Mouse (Mus musculus) CH12.LX (cell line): ENCODE measurements at regions not wholly inside any gene's neighbourhood (a gene's known extent, or its start where the extent isn't known, plus 50 kb on each side); places are given as distances from the start of the nearest gene placed in this dataset.

Source experiments
- DNase-seq: peaks from one replicate; pipeline ENCODE4 v3.0.0-alpha.2; 2013; ENCODE audit errors: extremely low read depth
- H3K27ac ChIP-seq: 2 replicates; pipeline ENCODE4 v1.5.1; 2012; ENCODE audit warnings: low read depth, mild to moderate bottlenecking, control low read depth, moderate library complexity; ENCODE audit not compliant: insufficient read depth
- H3K27me3 ChIP-seq: replicated peaks from 2 replicates; pipeline ENCODE3; 2012; ENCODE audit warnings: inconsistent platforms
- H3K36me3 ChIP-seq, 2 experiments: replicated peaks in 1 of 2; 2 replicates each; pipeline versions ENCODE3 to v1.6.1; 2012; ENCODE audit warnings: inconsistent platforms in 1 of 2, low read length in 1 of 2, mild to moderate bottlenecking in 1 of 2, mixed read lengths in 1 of 2, moderate library complexity in 1 of 2; ENCODE audit not compliant: control insufficient read depth in 1 of 2, insufficient read depth in 1 of 2
- H3K4me1 ChIP-seq, 2 experiments: 2 replicates each; pipeline ENCODE4 v1.6.1; 2012; ENCODE audit warnings: inconsistent platforms in 1 of 2, moderate library complexity in 1 of 2; ENCODE audit not compliant: insufficient read depth in 2 of 2, control insufficient read depth in 1 of 2
- H3K4me2 ChIP-seq: 2 replicates; pipeline ENCODE4 v1.6.1; 2012; ENCODE audit warnings: low read depth, mild to moderate bottlenecking, control low read depth; ENCODE audit not compliant: poor library complexity, insufficient read depth, severe bottlenecking
- H3K4me3 ChIP-seq, 3 experiments: fragments of 150-350 bp in 1 of 3; sonication (generic) in 1 of 3; replicated peaks in 1 of 3; 2 replicates each; pipeline versions ENCODE3 to v1.5.1; 2011 to 2012; ENCODE audit warnings: low read depth in 2 of 3, low read length in 2 of 3, mild to moderate bottlenecking in 2 of 3, moderate library complexity in 2 of 3, control low read depth in 1 of 3, improper control_type of control experiment in 1 of 3, inconsistent platforms in 1 of 3, mixed read lengths in 1 of 3; ENCODE audit not compliant: poor library complexity in 1 of 3
- H3K79me2 ChIP-seq: replicated peaks from 2 replicates; pipeline ENCODE4 v1.6.1; 2012; ENCODE audit warnings: mild to moderate bottlenecking, moderate library complexity; ENCODE audit not compliant: control insufficient read depth, poor library complexity, insufficient read depth, severe bottlenecking; ENCODE audit errors: extremely low read depth
- H3K9ac ChIP-seq: 2 replicates; pipeline ENCODE4 v1.6.1; 2012; ENCODE audit warnings: low read depth, mild to moderate bottlenecking, control low read depth, moderate library complexity; ENCODE audit not compliant: insufficient read depth
- H3K9me3 ChIP-seq: replicated peaks from 2 replicates; pipeline ENCODE3; 2012; ENCODE audit warnings: low read length, inconsistent platforms, mixed read lengths
- BHLHE40 ChIP-seq: IDR thresholded peaks from 2 replicates; pipeline ENCODE4 v1.6.1; 2011; ENCODE audit warnings: mild to moderate bottlenecking, low read depth, low read length, improper control_type of control experiment
- CHD2 ChIP-seq: IDR thresholded peaks from 2 replicates; pipeline ENCODE4 v1.6.1; 2011; ENCODE audit warnings: low read length, improper control_type of control experiment
- ELF1 ChIP-seq: IDR thresholded peaks from 2 replicates; pipeline ENCODE4 v1.6.1; 2014; ENCODE audit warnings: low read depth, mild to moderate bottlenecking, inconsistent platforms, low read length, improper control_type of control experiment
- EP300 ChIP-seq: IDR thresholded peaks from 2 replicates; pipeline ENCODE4 v1.6.1; 2011; ENCODE audit warnings: low read length, improper control_type of control experiment
- ETS1 ChIP-seq: conservative IDR thresholded peaks from 2 replicates; pipeline ENCODE4 v1.6.1; 2012; ENCODE audit warnings: low read depth, mild to moderate bottlenecking, inconsistent platforms, low read length, improper control_type of control experiment, moderate library complexity
- HCFC1 ChIP-seq: IDR thresholded peaks from 2 replicates; pipeline ENCODE4 v1.6.1; 2012; ENCODE audit warnings: low read depth, mild to moderate bottlenecking, inconsistent platforms, low read length, improper control_type of control experiment
- JUND ChIP-seq: conservative IDR thresholded peaks from 2 replicates; pipeline ENCODE4 v1.6.1; 2011; ENCODE audit warnings: low read depth, low read length, improper control_type of control experiment
- KAT2A ChIP-seq: IDR thresholded peaks from 2 replicates; pipeline ENCODE4 v1.6.1; 2012; ENCODE audit warnings: low read length, improper control_type of control experiment, inconsistent platforms; ENCODE audit not compliant: insufficient replicate concordance
- MAFK ChIP-seq: IDR thresholded peaks from 2 replicates; pipeline ENCODE4 v1.6.1; 2011; ENCODE audit warnings: low read length, improper control_type of control experiment; ENCODE audit not compliant: insufficient replicate concordance
- MAX ChIP-seq: IDR thresholded peaks from 2 replicates; pipeline ENCODE4 v1.6.1; 2011; ENCODE audit warnings: low read length, improper control_type of control experiment
- MAZ ChIP-seq: IDR thresholded peaks from 2 replicates; pipeline ENCODE4 v1.6.1; 2012; ENCODE audit warnings: low read depth, mild to moderate bottlenecking, inconsistent platforms, low read length, improper control_type of control experiment, moderate library complexity
- MEF2A ChIP-seq: IDR thresholded peaks from 2 replicates; pipeline ENCODE4 v1.6.1; 2014; ENCODE audit warnings: low read depth, mild to moderate bottlenecking, inconsistent platforms, low read length, improper control_type of control experiment, borderline replicate concordance
- MXI1 ChIP-seq: IDR thresholded peaks from 2 replicates; pipeline ENCODE4 v1.6.1; 2011; ENCODE audit warnings: mild to moderate bottlenecking, low read depth, low read length, improper control_type of control experiment
- NELFE ChIP-seq: IDR thresholded peaks from 2 replicates; pipeline ENCODE4 v1.6.1; 2011; ENCODE audit warnings: low read depth, low read length, improper control_type of control experiment
- NRF1 ChIP-seq: IDR thresholded peaks from 2 replicates; pipeline ENCODE4 v1.6.1; 2014; ENCODE audit warnings: low read depth, mild to moderate bottlenecking, inconsistent platforms, low read length, improper control_type of control experiment, moderate library complexity
- PAX5 ChIP-seq: IDR thresholded peaks from 2 replicates; pipeline ENCODE4 v1.6.1; 2012; ENCODE audit warnings: low read length, inconsistent platforms, mixed read lengths
- POLR2A ChIP-seq: IDR thresholded peaks from 2 replicates; pipeline ENCODE4 v1.6.1; 2011; ENCODE audit warnings: low read depth, mild to moderate bottlenecking, improper control_type of control experiment, low read length
- RCOR1 ChIP-seq: conservative IDR thresholded peaks from 2 replicates; pipeline ENCODE4 v1.6.1; 2012; ENCODE audit warnings: low read depth, mild to moderate bottlenecking, inconsistent platforms, low read length, improper control_type of control experiment
- TBP ChIP-seq: conservative IDR thresholded peaks from 2 replicates; pipeline ENCODE4 v1.6.1; 2011; ENCODE audit warnings: low read depth, low read length, improper control_type of control experiment
- TCF12 ChIP-seq: IDR thresholded peaks from 2 replicates; pipeline ENCODE4 v1.6.1; 2014; ENCODE audit warnings: low read depth, mild to moderate bottlenecking, inconsistent platforms, low read length, improper control_type of control experiment
- USF1 ChIP-seq: IDR thresholded peaks from 2 replicates; pipeline ENCODE4 v1.6.1; 2014; ENCODE audit warnings: low read depth, mild to moderate bottlenecking, inconsistent platforms, low read length, improper control_type of control experiment
- dilution Hi-C: fragments of 300-500 bp; cut with MboI; formaldehyde crosslinking; loops from 2 replicates; pipeline ENCODE4 v1.14.3; 2020; ENCODE audit warnings: low sequenced_read_pairs; ENCODE audit not compliant: extremely low pct_unique_long_range_greater_than_20kb, extremely low pct_ligation_motif_present
- in situ Hi-C: fragments of 300-500 bp; cut with MboI; formaldehyde crosslinking; loops from 3 replicates; pipeline ENCODE4 v1.14.3; 2019; ENCODE audit warnings: low sequenced_read_pairs, low pct_ligation_motif_present, low pct_unique_long_range_greater_than_20kb, mixed read lengths

GRCm38 (mm10) chr12:80004575-80004974 is 108.2 kb downstream of the Zfp36l1 start (continued):
- TF ChIP-seq MAX (no peak; the same call in 1 of the 2 replicates), NRF1 (no peak), ELF1 (0 out of 2 replicates have a peak, but pooled peaks have one; percentile 24), EP300 (peak; percentile 70; the same call in 1 of the 2 replicates), PAX5 (no peak), KAT2A (peak; percentile 72; the same call in 1 of the 2 replicates), BHLHE40 (peak; percentile 84), MAZ (peak; percentile 84), JUND (no peak)
- TF ChIP-seq, all 38 proteins: peak for 23

- dilution Hi-C loops, result no loop called here
- Histone ChIP-seq H3K27me3 (no peaks in the 10 kb centered on the region), H3K27ac (peak overlapping the region; percentile 96), H3K4me1 (peaks cover 63 to 98% of the 10 kb centered on the region in 2 experiments), H3K4me3 (no peak overlapping the region), H3K4me2 (no peak overlapping the region), H3K36me3 (no peaks in the 10 kb centered on the region), H3K9me3 (no peaks in the 10 kb centered on the region), H3K79me2 (no peaks in the 10 kb centered on the region), H3K9ac (no peak overlapping the region; the same call in 1 of the 2 replicates)
- in situ Hi-C loops, result no loop called here
- TF ChIP-seq MEF2A, result no peak
- no peak for TF ChIP-seq USF1
- TF ChIP-seq CHD2, result no peak
- no peak for TF ChIP-seq TCF12
- TF ChIP-seq HCFC1, result no peak
- no peak for TF ChIP-seq NRF1
- no peak for TF ChIP-seq TBP
- TF ChIP-seq NELFE, result no peak
- TF ChIP-seq ETS1, result no peak
- no peak for TF ChIP-seq MAX
- no peak for DNase-seq
Measured at GRCm38 (mm10) chr12:80003486-80003885, 109.3 kb downstream of the Zfp36l1 start.

- Histone ChIP-seq H3K9me3 (no peaks in the 10 kb centered on the region), H3K27ac (peak overlapping the region; percentile 79), H3K27me3 (no peaks in the 10 kb centered on the region), H3K36me3 (no peaks in the 10 kb centered on the region), H3K4me1 (peaks cover 62 to 98% of the 10 kb centered on the region in 2 experiments), H3K4me2 (no peak overlapping the region), H3K79me2 (no peaks in the 10 kb centered on the region), H3K9ac (peak overlapping the region; percentile 21; the same call in 1 of the 2 replicates), H3K4me3 (peak overlapping the region in 1 of 3 experiments; percentile 21)
- in situ Hi-C loops (no loop called here), dilution Hi-C loops (no loop called here)
- no peak for DNase-seq
- TF ChIP-seq POLR2A (0 out of 2 replicates have a peak, but pooled peaks have one; percentile 22), NRF1 (no peak), MAFK (no peak), HCFC1 (no peak), RCOR1 (no peak), MXI1 (no peak), EP300 (no peak)
Measured at GRCm38 (mm10) chr12:80002474-80003125, 110.2 kb downstream of the Zfp36l1 start.
